Mouse (Mus musculus): ENCODE measurements at regions not wholly inside any gene's neighbourhood (a gene's known extent, or its start where the extent isn't known, plus 50 kb on each side); places are given as distances from the start of the nearest gene placed in this dataset.

DNA sequence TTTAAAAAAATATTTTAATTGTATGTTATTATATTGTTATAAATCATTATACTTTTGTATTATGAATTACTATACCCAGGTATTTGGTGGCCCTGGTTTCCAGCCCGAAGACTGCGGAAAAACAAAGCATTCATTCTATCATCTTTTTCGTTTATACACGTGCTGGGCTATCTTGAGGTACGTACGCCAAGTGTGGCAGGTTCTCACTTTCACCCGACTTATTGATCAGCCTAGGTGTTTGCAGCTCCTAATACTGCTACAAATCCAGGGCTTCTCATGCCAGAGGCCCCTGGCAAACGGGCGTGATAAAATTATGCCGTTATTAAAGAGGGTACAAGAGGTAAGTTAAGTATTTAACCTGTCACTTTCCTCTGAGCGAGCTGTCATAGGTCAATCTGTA is 145.5 kb downstream of the Tbc1d30 start:
- DNase-seq (no peak), ATAC-seq (no peak)
- Histone ChIP-seq H3K27me3 (ENCODE audit: insufficient read depth, low read length) (peaks cover 29% of the 10 kb centered on the region), H3K9me3 (ENCODE audit: low read length) (no peaks in the 10 kb centered on the region), H3K4me1 (ENCODE audit: insufficient read depth) (peaks cover 4% of the 10 kb centered on the region; the same call in 1 of the 2 replicates), H3K36me3 (ENCODE audit: insufficient read depth) (no peaks in the 10 kb centered on the region), H3K27ac (ENCODE audit: low read depth, low read length) (no peak overlapping the region), H3K4me2 (ENCODE audit: low read depth) (no peak overlapping the region), H3K4me3 (ENCODE audit: low read depth, low read length) (no peak overlapping the region), H3K9ac (no peak overlapping the region)
- TF ChIP-seq CTCF (IDR thresholded peaks at IDR 0.05; ENCODE audit: low read depth), result no peak
- 65% methylated on average over 11 of the region's 11 CpGs for WGBS

DNA sequence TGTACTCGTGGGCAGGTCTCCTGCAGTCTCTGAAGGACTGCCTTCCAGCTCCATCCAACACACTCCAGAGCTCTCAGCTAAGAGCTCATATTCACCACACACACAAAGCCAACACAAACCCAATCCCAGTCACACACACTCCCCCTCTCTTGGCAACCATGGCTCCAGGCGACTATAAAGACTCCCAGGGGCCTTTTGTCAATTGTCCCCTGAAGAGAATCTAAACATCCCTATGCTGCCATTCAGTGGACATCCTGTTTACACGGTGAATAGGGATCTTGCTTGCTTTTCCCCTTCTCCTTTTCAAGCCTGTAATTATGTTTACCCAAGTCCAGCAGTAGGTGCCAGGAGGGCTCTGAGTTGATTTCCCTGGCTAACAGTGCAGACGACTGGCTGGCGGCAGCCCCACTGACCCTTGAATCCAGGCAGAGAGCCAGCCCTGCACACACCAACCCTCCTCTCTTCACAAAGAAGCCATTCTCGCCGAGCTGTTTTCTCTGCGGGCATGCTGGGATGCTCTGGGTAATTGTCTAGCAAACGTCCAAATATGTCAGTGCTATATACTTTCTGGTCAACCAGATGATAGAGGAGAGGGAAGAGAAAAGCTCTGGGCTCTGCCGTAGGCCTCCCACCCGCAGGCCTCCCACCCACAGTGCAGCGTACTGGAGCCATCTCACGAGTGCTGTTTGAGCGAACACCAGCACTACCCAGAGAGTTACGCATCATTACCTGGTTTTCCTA is 144.9 kb downstream of the Tbc1d30 start:
- Histone ChIP-seq H3K9ac (no peak overlapping the region), H3K36me3 (ENCODE audit: insufficient read depth) (no peaks in the 10 kb centered on the region), H3K4me2 (ENCODE audit: low read depth) (peak overlapping the region; percentile 13; the same call in 1 of the 2 replicates), H3K4me1 (ENCODE audit: insufficient read depth) (peaks cover 4% of the 10 kb centered on the region; the same call in 1 of the 2 replicates), H3K27ac (ENCODE audit: low read depth, low read length) (peak overlapping the region; percentile 36; the same call in 1 of the 2 replicates), H3K4me3 (ENCODE audit: low read depth, low read length) (no peak overlapping the region), H3K27me3 (ENCODE audit: insufficient read depth, low read length) (peaks cover 22% of the 10 kb centered on the region), H3K9me3 (ENCODE audit: low read length) (no peaks in the 10 kb centered on the region)
- ATAC-seq, result peak; percentile 93
- no peak for TF ChIP-seq CTCF (IDR thresholded peaks at IDR 0.05; ENCODE audit: low read depth)
- 7% methylated on average over 15 of the region's 15 CpGs for WGBS
- peak; percentile 83 for DNase-seq

DNA sequence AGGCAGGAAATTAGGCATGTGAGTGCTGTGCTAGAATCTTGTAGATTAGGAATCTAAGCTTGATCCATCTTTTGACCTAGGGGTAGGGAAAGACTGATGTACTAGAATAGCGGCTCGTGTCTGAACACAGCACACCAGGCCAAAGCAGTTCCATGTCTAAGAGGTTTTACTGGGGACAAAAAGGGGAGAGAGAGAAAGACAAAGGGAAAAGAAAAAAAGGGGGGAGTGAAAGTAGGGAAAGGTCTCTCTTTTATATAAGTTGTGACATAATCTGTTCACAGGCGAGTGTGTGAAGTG is 144.4 kb downstream of the Tbc1d30 start:
- Histone ChIP-seq H3K4me3 (ENCODE audit: low read depth, low read length) (no peak overlapping the region), H3K27ac (ENCODE audit: low read depth, low read length) (no peak overlapping the region), H3K36me3 (ENCODE audit: insufficient read depth) (no peaks in the 10 kb centered on the region), H3K9me3 (ENCODE audit: low read length) (no peaks in the 10 kb centered on the region), H3K9ac (no peak overlapping the region), H3K27me3 (ENCODE audit: insufficient read depth, low read length) (peaks cover 22% of the 10 kb centered on the region), H3K4me2 (ENCODE audit: low read depth) (peak overlapping the region; percentile 13; the same call in 1 of the 2 replicates), H3K4me1 (ENCODE audit: insufficient read depth) (peaks cover 4% of the 10 kb centered on the region; the same call in 1 of the 2 replicates)
- TF ChIP-seq CTCF (IDR thresholded peaks at IDR 0.05; ENCODE audit: low read depth), result no peak
- 0 out of 2 replicates have a peak, but pooled peaks have one; percentile 4 for ATAC-seq
- 24% methylated on average over 3 of the region's 3 CpGs for WGBS
- no peak for DNase-seq
